Mouse (Mus musculus) fibroblast of lung, adult 2 months (primary cell): ENCODE data around the gene Harbi1.
A peak's percentile ranks its signal among the peaks of the same experiment; 100 is the strongest.
"Not testable (repeated sequence)": the region's sequence is repeated elsewhere in the genome, so short reads cannot be mapped to it uniquely, and the experiment has no call there.

Source experiments
- DNase-seq: peaks from one replicate; pipeline ENCODE4 v3.0.0-alpha.2; 2011; ENCODE audit warnings: low read depth

Harbi1 gene

GRCm38 (mm10) chr2:91714921-91715320, 4.3 kb downstream of the Harbi1 start:
- no peak for DNase-seq

DNA sequence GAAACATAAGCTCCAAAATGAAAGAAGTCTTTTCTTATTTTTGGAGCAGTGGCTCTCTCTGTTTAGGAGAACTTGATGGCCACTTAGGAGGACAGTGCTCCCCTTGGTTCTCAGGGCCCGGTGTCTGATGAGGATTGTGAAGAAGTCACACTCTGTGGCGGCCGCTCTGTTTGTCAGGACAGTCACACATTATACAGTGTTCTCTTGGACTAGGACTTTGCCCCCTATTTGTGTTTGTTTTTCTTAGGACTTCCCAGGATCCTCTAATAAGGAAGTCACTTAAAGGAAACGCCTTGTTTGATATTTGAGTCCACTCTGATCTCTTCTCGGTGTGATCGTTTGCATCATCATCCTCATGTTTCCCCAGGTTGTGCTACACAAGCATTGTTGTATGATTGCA, 7.6 kb downstream of the Harbi1 start:
- no peak for DNase-seq

DNA sequence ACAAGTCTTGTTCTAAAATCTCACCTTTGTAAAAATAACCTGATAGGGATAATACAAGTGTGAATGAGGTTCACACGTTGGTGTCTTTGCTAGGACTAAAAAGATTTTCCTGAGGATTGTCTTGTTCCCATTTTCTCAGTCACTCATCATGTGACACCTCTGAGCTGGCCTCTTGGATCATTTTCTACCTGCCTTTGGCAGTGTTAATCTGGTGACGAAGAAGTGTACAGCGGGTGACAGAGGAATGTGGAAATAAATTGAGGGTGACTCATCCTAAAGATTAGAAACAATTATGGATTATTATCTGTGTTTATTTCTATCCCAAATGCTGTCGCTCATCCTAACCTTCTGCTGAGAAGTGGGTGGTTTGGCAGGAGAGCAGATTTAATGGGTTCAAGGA, 12.7 kb downstream of the Harbi1 start:
- no peak for DNase-seq

DNA sequence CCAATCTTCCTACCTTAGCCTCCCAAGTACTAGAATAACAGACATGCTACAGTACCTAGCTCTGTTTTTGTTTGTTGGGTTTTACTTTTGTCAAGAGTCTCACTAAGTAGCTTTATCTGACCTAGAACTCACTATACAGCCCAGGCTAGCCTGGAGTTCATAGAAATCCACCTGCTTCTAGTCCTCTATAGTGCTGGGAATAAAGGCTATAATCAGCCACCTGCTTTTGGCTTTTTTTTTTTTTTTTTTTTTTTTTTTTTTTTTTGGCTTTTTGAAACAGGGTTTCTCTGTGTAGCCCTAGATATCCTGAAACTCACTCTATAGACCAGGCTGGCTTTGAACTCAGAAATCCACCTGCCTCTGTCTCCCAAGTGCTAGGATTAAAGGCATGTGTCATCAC, 13.3 kb downstream of the Harbi1 start:
- DNase-seq, result no peak

- no peak for DNase-seq
Measured at GRCm38 (mm10) chr2:91724716-91725115, 14.1 kb downstream of the Harbi1 start.

GRCm38 (mm10) chr2:91725476-91725875, 14.8 kb downstream of the Harbi1 start:
- not testable (repeated sequence) for DNase-seq

GRCm38 (mm10) chr2:91727011-91727410, 16.4 kb downstream of the Harbi1 start:
- no peak for DNase-seq

DNA sequence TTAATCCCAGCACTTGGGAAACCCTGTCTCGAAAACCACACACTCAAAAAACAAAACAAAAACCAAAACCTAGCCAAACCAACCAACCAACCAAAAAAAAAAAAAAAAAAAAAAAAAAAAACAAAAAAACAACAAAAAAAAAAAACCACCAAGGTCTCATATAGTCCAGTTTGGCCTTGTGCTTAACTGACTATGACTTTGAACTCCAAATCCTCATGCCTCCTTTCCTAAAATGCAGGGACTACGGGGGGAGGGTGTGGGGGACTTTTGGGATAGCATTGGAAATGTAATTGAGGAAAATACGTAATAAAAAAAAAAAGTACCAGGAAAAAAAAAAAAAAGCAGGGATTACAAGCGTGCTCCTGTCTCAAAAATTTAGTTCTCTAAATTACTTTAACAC, 18.9 kb downstream of the Harbi1 start:
- DNase-seq, result no peak

- peak; percentile 94 for DNase-seq
Measured at GRCm38 (mm10) chr2:91729971-91730821, 19.5 kb downstream of the Harbi1 start, which contains the start of gene Ambra1. Gene Ambra1, plus strand, starts transcription at chr2:91730134.

GRCm38 (mm10) chr2:91735221-91735620, 24.6 kb downstream of the Harbi1 start:
- DNase-seq, result no peak

- no peak for DNase-seq
Measured at GRCm38 (mm10) chr2:91739586-91739985, 28.9 kb downstream of the Harbi1 start.

DNA sequence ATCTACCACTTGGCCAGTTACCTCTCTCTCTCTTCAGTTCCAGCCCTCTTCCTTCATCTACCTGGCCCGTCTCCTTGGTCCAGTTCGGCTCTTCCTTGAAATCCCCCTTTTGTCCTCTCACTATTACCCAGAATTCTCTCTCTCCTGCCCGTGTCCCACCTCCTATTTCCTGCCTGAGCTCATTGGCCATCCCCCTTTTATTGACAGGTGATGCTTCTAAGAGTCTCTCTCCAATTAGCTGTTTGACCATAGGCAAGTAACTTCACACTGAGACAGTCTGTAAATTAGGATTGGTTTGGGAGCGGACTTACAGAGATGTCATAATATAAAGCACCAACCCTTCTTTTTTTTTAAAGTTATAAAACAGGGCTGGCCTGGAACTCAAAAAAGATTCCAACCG, 34.0 kb downstream of the Harbi1 start:
- no peak for DNase-seq

DNA sequence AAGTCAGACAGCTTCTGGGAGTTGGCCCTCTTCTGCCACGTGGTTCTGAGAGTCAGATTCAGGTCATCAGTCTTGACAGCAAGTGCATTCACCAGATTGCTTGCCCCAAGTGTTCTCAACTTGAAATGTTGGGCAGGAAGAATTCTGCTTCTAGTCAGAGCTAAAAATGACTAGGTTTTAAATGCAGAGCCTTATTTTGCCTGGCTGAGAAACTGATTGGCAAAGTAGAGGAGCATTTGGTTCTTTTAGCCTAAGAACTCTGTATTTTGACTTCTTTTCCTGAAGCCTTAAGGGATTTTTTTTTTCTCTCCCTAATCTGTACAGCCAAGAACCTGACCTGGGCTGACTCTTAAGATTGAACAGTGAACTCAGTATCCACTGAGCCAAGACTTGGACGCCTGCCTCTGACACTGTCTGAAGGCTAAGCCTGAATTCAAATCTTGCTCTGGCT, 39.2 kb downstream of the Harbi1 start:
- DNase-seq, result peak; percentile 44
